Mouse (Mus musculus): ENCODE data around the gene Ankrd13b. TPM values are rescaled to one million over a fixed set of nuclear protein-coding genes. Genes with fewer than 3 reads are reported as not detected.

Ankrd13b gene
- polyA plus RNA-seq, 1 experiment from 2014 or later, result 37.3 TPM

DNA sequence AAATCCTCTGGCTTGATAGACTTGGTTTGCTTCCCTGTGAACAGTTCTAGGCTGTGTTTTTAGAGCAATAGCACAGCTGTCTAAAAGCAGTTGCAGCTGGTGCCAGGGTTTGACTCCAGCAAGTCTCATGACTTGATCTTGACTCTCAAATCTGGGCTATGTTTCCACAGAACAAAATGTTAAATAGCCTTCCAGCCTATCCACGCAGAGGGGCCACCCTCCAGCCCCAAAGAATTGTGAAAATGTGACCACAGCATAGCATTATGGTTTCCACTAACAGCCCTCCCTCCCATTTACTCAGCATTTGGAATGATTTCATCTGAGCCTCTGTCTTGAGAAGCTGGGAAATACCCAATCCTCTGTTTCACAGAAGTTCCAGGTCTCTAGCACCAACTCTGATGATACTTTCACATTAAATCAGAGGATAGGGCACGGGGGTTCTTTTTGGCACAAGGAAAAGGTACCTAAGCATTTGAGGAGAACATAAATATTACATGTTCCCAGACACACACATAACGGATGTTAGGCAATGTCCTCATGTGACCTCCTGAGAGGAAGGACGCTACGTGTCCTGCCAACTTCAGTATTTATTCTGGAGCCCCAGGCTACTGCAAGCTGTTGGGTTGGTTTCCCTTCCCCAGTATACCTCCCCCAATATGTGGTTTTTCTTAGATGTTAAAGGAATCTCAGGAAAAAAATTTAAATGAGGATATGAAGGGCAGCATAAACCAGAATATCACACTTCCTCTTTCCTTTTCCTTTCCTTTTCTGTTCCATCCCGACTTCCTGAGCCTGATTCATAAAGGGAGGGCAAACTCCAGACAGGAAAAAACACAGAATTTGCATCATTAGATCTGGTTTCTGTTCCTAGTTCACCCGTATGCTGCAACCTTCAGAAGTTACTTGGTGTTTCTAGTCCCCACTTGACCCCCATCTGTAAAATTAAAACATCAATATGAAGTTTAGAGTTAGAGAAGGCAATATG, 47.0 kb downstream of the Ankrd13b start:
- no peak for ATAC-seq (replicated peaks)
- no peak overlapping the region for H3K27ac ChIP-seq (replicated peaks)
- H3K4me3 ChIP-seq, result no peak overlapping the region
- 88% methylated on average over 7 of the region's 7 CpGs for WGBS
- H3K4me2 ChIP-seq (replicated peaks), result no peak overlapping the region
- peaks cover 33% of the 10 kb centered on the region for H3K36me3 ChIP-seq
- no peaks in the 10 kb centered on the region for H3K4me1 ChIP-seq
- no peaks in the 10 kb centered on the region for H3K27me3 ChIP-seq
- H3K9ac ChIP-seq (replicated peaks), result no peak overlapping the region
- no peaks in the 10 kb centered on the region for H3K9me3 ChIP-seq

- H3K36me3 ChIP-seq, result peaks cover 29% of the 10 kb centered on the region
- H3K27me3 ChIP-seq, result no peaks in the 10 kb centered on the region
- no peak overlapping the region for H3K4me2 ChIP-seq (replicated peaks)
- no peaks in the 10 kb centered on the region for H3K4me1 ChIP-seq
- H3K9ac ChIP-seq (replicated peaks), result no peak overlapping the region
- no peaks in the 10 kb centered on the region for H3K9me3 ChIP-seq
- WGBS, result 89% methylated on average over 8 of the region's 8 CpGs
- H3K27ac ChIP-seq (replicated peaks), result no peak overlapping the region
- no peak for ATAC-seq (replicated peaks)
- no peak overlapping the region for H3K4me3 ChIP-seq
Measured at GRCm38 (mm10) chr11:77441020-77441419, 48.5 kb downstream of the Ankrd13b start.

- Histone ChIP-seq H3K27ac (replicated peaks) (no peak overlapping the region), H3K9me3 (no peaks in the 10 kb centered on the region), H3K4me3 (no peak overlapping the region), H3K36me3 (peaks cover 29% of the 10 kb centered on the region), H3K4me2 (replicated peaks) (no peak overlapping the region), H3K9ac (replicated peaks) (no peak overlapping the region), H3K4me1 (no peaks in the 10 kb centered on the region), H3K27me3 (no peaks in the 10 kb centered on the region)
- ATAC-seq (replicated peaks), result no peak
- 83% methylated on average over 9 of the region's 9 CpGs for WGBS
Measured at GRCm38 (mm10) chr11:77440081-77440480, 49.4 kb downstream of the Ankrd13b start.

DNA sequence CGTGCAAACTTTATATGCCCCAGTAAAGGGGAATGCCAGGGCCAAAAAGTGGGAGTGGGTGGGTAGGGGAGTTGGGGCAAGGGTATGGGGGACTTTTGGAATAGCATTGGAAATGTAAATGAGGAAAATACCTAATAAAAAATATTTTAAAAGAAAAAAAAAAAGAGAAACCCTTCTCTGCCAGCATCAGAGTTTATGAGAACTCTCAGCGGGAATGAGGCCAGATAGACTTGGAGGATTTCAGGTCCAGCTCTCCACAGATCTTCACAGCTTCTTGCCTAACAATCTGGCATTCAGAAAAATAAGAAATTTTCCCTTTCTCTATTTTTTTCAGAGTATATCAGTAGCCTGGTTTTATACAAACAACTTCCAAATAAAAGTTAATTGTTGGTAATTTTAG, 52.5 kb downstream of the Ankrd13b start:
- ATAC-seq (replicated peaks), result no peak
- Histone ChIP-seq H3K9ac (replicated peaks) (no peak overlapping the region), H3K27ac (replicated peaks) (no peak overlapping the region), H3K4me3 (no peak overlapping the region), H3K36me3 (peaks cover 26% of the 10 kb centered on the region), H3K9me3 (no peaks in the 10 kb centered on the region), H3K4me1 (no peaks in the 10 kb centered on the region), H3K27me3 (no peaks in the 10 kb centered on the region), H3K4me2 (replicated peaks) (no peak overlapping the region)
- WGBS, result 86% methylated on average over 2 of the region's 2 CpGs

DNA sequence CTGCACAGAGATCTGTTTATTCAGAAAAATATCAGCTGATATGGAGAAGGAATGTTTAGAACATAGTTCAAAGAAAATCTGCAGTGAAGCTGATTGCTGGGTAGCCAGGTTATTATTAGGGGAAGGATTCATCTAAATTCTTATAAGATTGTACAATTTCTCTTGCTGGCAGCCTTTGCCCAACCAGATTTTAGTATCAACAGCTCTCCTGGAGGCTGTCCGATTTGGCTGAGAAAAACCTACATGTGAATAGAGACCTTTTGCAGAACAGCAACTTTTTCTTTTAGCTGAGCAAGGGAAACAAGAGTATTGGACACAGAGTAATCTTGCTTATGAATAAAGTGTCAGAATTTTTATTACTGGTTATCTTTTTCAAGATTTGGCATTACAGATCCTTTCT, 61.0 kb downstream of the Ankrd13b start:
- Histone ChIP-seq H3K4me2 (replicated peaks) (no peak overlapping the region), H3K36me3 (peaks cover 24% of the 10 kb centered on the region), H3K9me3 (no peaks in the 10 kb centered on the region), H3K27ac (replicated peaks) (no peak overlapping the region), H3K4me3 (no peak overlapping the region), H3K27me3 (no peaks in the 10 kb centered on the region), H3K4me1 (no peaks in the 10 kb centered on the region), H3K9ac (replicated peaks) (no peak overlapping the region)
- no peak for ATAC-seq (replicated peaks)
- WGBS, result 92% methylated on average over 1 of the region's 1 CpGs

DNA sequence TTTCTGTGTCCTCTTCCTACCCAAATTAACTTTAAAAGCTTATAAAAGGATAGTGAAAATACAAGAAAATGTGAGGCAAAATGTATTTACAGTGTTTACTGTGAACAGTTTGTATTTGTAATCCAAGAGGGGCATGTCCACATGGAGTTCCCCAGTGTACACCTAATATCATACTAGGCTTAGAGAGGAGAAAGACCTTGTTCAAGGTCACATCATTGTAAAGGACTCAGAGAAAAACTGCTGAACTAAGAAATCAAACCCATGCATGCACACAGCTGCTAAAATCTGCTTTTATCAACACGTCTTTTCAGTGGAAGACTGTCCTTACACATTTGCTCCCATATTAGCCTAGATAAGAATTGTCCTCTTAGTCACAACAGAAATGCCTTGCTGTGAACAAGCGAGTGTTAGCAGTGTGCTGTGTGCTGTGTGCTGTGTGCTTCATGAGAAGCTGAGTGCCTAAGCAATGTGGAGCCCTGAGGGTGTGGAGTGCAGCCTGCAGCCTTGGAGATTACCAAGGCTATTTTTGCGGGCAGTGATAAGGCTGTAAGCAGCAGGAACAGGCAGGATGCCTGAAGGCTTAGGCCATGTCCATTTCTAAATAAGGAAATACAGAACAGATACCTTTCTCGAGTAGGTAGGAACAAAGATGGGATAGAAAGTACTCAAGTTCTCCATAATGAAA, 66.2 kb downstream of the Ankrd13b start:
- Histone ChIP-seq H3K27me3 (no peaks in the 10 kb centered on the region), H3K4me3 (no peak overlapping the region), H3K9ac (replicated peaks) (no peak overlapping the region), H3K36me3 (peaks cover 27% of the 10 kb centered on the region), H3K4me2 (replicated peaks) (no peak overlapping the region), H3K27ac (replicated peaks) (no peak overlapping the region), H3K4me1 (no peaks in the 10 kb centered on the region), H3K9me3 (no peaks in the 10 kb centered on the region)
- 93% methylated on average over 4 of the region's 4 CpGs for WGBS
- ATAC-seq (replicated peaks), result no peak

Other genes with a start within 250 kb of the Ankrd13b start
- gene Coro6, start 27.3 kb downstream of the Ankrd13b start, polyA plus RNA-seq (2015; fragmentation: Nextera tagmentation; extraction: Ambion mirVana), result 0.08 and 0.09 TPM in 2 replicates
- gene Git1, start 3.9 kb upstream of the Ankrd13b start, polyA plus RNA-seq (2015; fragmentation: Nextera tagmentation; extraction: Ambion mirVana), result 14.4 and 15.9 TPM in 2 replicates
- 1.9 and 2.4 TPM in 2 replicates for gene Abhd15, start 25.4 kb upstream of the Ankrd13b start, polyA plus RNA-seq (2015; fragmentation: Nextera tagmentation; extraction: Ambion mirVana)
- 15.0 and 19.5 TPM in 2 replicates for gene Trp53i13, start 26.3 kb upstream of the Ankrd13b start, polyA plus RNA-seq (2015; fragmentation: Nextera tagmentation; extraction: Ambion mirVana)
- not detected in 2 replicates for gene Gm10392, start 29.5 kb upstream of the Ankrd13b start, polyA plus RNA-seq (2015; fragmentation: Nextera tagmentation; extraction: Ambion mirVana)
- gene Taok1, start 118.1 kb upstream of the Ankrd13b start, polyA plus RNA-seq (2015; fragmentation: Nextera tagmentation; extraction: Ambion mirVana), result 27.0 and 28.9 TPM in 2 replicates
- gene Nufip2, start 196.5 kb upstream of the Ankrd13b start, polyA plus RNA-seq (2015; fragmentation: Nextera tagmentation; extraction: Ambion mirVana), result 3.8 and 3.9 TPM in 2 replicates
- gene Cryba1, start 235.6 kb upstream of the Ankrd13b start, polyA plus RNA-seq (2015; fragmentation: Nextera tagmentation; extraction: Ambion mirVana), result 0.18 and 0.38 TPM in 2 replicates